Mouse (Mus musculus) C2C12 (cell line): ENCODE data around the gene Gm10662. TPM values are rescaled to one million over a fixed set of nuclear protein-coding genes. Genes with fewer than 3 reads are reported as not detected.
"Not testable (repeated sequence)": the region's sequence is repeated elsewhere in the genome, so short reads cannot be mapped to it uniquely, and the experiment has no call there.

ENCODE experiments used
- H3K27me3 ChIP-seq: one replicate; pipeline ENCODE4 v1.6.1; 2011; ENCODE audit not compliant: control insufficient read depth, insufficient read depth, insufficient read length
- H3K36me3 ChIP-seq: one replicate; pipeline ENCODE4 v1.6.1; 2011; ENCODE audit not compliant: control insufficient read depth, insufficient read depth
- H3K4me3 ChIP-seq: one replicate; pipeline ENCODE4 v1.5.1; 2011; ENCODE audit warnings: mild to moderate bottlenecking, control low read depth; ENCODE audit not compliant: poor library complexity, insufficient read depth, severe bottlenecking
- H3K79me2 ChIP-seq: one replicate; pipeline ENCODE4 v1.6.1; 2011; ENCODE audit not compliant: control insufficient read depth, insufficient read depth
- H3K79me3 ChIP-seq: one replicate; pipeline ENCODE4 v1.6.1; 2011; ENCODE audit warnings: low read depth, control low read depth
- H3ac ChIP-seq: one replicate; pipeline ENCODE3; 2011; ENCODE audit warnings: low read depth; ENCODE audit not compliant: control insufficient read depth, insufficient read length
- long read RNA-seq, 2 experiments: library from polyadenylated mRNA; unstranded; transcript quantifications; one replicate each; pipeline ENCODE4 v2.0.0; 2019 to 2020
- polyA plus RNA-seq: library from polyadenylated mRNA; unstranded; fragments of >200 nt; fragmentation: generic; extraction: Trizol; gene quantifications from one replicate; pipeline ENCODE4 v1.2.1, GENCODE M21; 2012; ENCODE audit warnings: missing spikeins

Gm10662 gene
- not detected for polyA plus RNA-seq
- long read RNA-seq, experiment 1 = 0 reads
- long read RNA-seq, experiment 2 = 0 reads

DNA sequence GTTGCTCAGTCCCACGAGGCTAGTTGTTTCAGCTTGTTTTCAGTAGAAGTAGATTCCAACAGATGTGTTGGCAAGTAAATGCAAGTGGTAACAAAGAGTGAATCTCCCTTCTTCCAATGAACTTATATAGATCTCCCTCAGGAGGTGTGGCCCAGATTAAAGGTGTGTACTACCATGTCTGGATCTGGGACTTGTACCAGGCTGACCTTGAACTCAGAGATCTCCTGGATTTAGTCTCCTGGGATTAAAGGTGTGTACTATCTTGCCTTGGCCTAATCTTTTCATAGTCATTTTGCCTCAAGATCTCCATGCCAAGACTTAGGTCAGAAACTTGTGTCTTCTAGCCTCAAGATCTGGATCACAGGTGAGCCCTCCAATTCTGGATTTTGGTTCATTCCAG is at the start of gene Gm10662:
Gm10662 (minus strand) TSS at position 101 of the 400 bp plus-strand sequence.
- not testable (repeated sequence) for H3ac ChIP-seq, H3K4me3 ChIP-seq, H3K79me2 ChIP-seq, H3K79me3 ChIP-seq, H3K27me3 ChIP-seq, H3K36me3 ChIP-seq

DNA sequence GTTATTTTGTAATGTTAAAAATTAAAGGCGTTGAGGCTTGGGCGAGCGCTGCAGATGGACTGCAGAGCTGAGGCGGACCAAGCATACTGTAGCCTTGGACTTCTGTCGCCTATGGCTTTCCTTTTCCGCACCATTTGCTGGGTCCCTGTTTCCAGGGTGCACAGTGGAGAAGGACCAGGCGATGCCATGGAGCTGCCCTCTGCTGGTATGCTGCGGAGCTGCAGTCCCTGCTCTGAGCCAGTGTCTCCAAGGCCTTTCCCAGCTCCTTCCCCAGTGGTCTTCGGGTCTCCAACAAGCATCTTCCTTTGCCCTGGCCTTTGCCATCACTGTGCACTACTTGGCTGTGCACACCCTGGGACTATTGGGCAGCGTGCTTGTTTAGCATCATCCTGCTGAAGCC is 19.2 kb upstream of the Gm10662 start:
- not testable (repeated sequence) for H3ac ChIP-seq, H3K79me2 ChIP-seq, H3K36me3 ChIP-seq, H3K79me3 ChIP-seq, H3K4me3 ChIP-seq, H3K27me3 ChIP-seq

Other genes starting within 250 kb of the Gm10662 start
- gene Gm4214, start 159.8 kb downstream of the Gm10662 start, polyA plus RNA-seq = not detected
- not detected for gene Gm4216, start 124.6 kb downstream of the Gm10662 start, polyA plus RNA-seq
- gene Vmn1r163, start 88.9 kb downstream of the Gm10662 start, polyA plus RNA-seq = not detected
- not detected for gene Gm8720, start 77.0 kb downstream of the Gm10662 start, polyA plus RNA-seq
- gene Vmn1r165, start 72.9 kb upstream of the Gm10662 start, polyA plus RNA-seq = not detected
- gene Vmn1r166, start 107.2 kb upstream of the Gm10662 start, polyA plus RNA-seq = not detected
- not detected for gene Gm6902, start 134.4 kb upstream of the Gm10662 start, polyA plus RNA-seq
- 1.7 TPM for gene Nlrp4e, start 156.7 kb upstream of the Gm10662 start, polyA plus RNA-seq
- not detected for gene Nlrp5, start 241.4 kb upstream of the Gm10662 start, polyA plus RNA-seq